Mouse (Mus musculus) hindbrain, embryonic 12.5 days (tissue): ENCODE measurements at regions not wholly inside any gene's neighbourhood (a gene's known extent, or its start where the extent isn't known, plus 50 kb on each side); places are given as distances from the start of the nearest gene placed in this dataset.

ENCODE experiments used
- ATAC-seq: fragments of 200-750 bp; cut with Nextera tagmentation; 2 replicates; pipeline ENCODE4 v1.8.0; 2017; ENCODE audit warnings: moderate TSS enrichment; ENCODE audit not compliant: low FRiP score
- H3K27ac ChIP-seq: fragments of 300-500 bp; sonication (generic); 2 replicates; pipeline ENCODE4 v1.5.1; 2016; ENCODE audit warnings: mild to moderate bottlenecking
- H3K27me3 ChIP-seq: fragments of 300-500 bp; sonication (generic); 2 replicates; pipeline ENCODE4 v1.6.1; 2016; ENCODE audit warnings: mild to moderate bottlenecking
- H3K36me3 ChIP-seq: fragments of 300-500 bp; sonication (generic); 2 replicates; pipeline ENCODE4 v1.6.1; 2016; ENCODE audit warnings: mild to moderate bottlenecking
- H3K4me1 ChIP-seq: fragments of 300-500 bp; sonication (generic); 2 replicates; pipeline ENCODE4 v1.6.1; 2016
- H3K4me2 ChIP-seq: fragments of 300-500 bp; sonication (generic); replicated peaks from 2 replicates; pipeline ENCODE4 v1.6.1; 2016; ENCODE audit warnings: mild to moderate bottlenecking
- H3K4me3 ChIP-seq: fragments of 300-500 bp; sonication (generic); 2 replicates; pipeline ENCODE4 v1.5.1; 2016; ENCODE audit warnings: mild to moderate bottlenecking
- H3K9ac ChIP-seq: fragments of 300-500 bp; sonication (generic); 2 replicates; pipeline ENCODE4 v1.6.1; 2016; ENCODE audit warnings: mild to moderate bottlenecking, moderate library complexity
- H3K9me3 ChIP-seq: fragments of 300-500 bp; sonication (generic); replicated peaks from 2 replicates; pipeline ENCODE4 v1.6.1; 2016; ENCODE audit warnings: mild to moderate bottlenecking
- WGBS: fragments of 180-500 bp; shearing (Covaris S2); methylation state at CpG from one replicate; pipeline ENCODE4 v1.1.7; 2016; 5-methylcytosine and 5-hydroxymethylcytosine counted together

- Histone ChIP-seq H3K9ac (no peak overlapping the region), H3K4me3 (no peak overlapping the region), H3K36me3 (no peaks in the 10 kb centered on the region), H3K4me2 (no peak overlapping the region), H3K9me3 (no peaks in the 10 kb centered on the region), H3K27ac (no peak overlapping the region), H3K4me1 (no peaks in the 10 kb centered on the region), H3K27me3 (no peaks in the 10 kb centered on the region)
- ATAC-seq: no peak
- 79% methylated on average over 4 of the region's 4 CpGs for WGBS
Observed at GRCm38 (mm10) chr3:37868454-37868853, 144.2 kb upstream of the Gm5148 start.

GRCm38 (mm10) chr3:37862756-37863155, 138.5 kb upstream of the Gm5148 start:
- WGBS: 87% methylated on average over 9 of the region's 9 CpGs
- Histone ChIP-seq H3K9me3 (no peaks in the 10 kb centered on the region), H3K27ac (no peak overlapping the region), H3K4me2 (no peak overlapping the region), H3K9ac (no peak overlapping the region), H3K36me3 (no peaks in the 10 kb centered on the region), H3K4me3 (no peak overlapping the region), H3K4me1 (no peaks in the 10 kb centered on the region), H3K27me3 (no peaks in the 10 kb centered on the region)
- no peak for ATAC-seq

GRCm38 (mm10) chr3:37860715-37861461, 136.6 kb upstream of the Gm5148 start:
- WGBS: 78% methylated on average over 9 of the region's 9 CpGs
- no peak overlapping the region for H3K4me2 ChIP-seq
- H3K27ac ChIP-seq: no peak overlapping the region
- H3K4me3 ChIP-seq: no peak overlapping the region
- no peak for ATAC-seq
- no peaks in the 10 kb centered on the region for H3K9me3 ChIP-seq
- H3K9ac ChIP-seq: no peak overlapping the region
- H3K4me1 ChIP-seq: no peaks in the 10 kb centered on the region
- no peaks in the 10 kb centered on the region for H3K36me3 ChIP-seq
- H3K27me3 ChIP-seq: no peaks in the 10 kb centered on the region

GRCm38 (mm10) chr3:37860034-37860714, 135.9 kb upstream of the Gm5148 start:
- no peak overlapping the region for H3K4me3 ChIP-seq
- no peak overlapping the region for H3K9ac ChIP-seq
- no peak for ATAC-seq
- H3K4me2 ChIP-seq: no peak overlapping the region
- H3K27me3 ChIP-seq: no peaks in the 10 kb centered on the region
- H3K36me3 ChIP-seq: no peaks in the 10 kb centered on the region
- no peaks in the 10 kb centered on the region for H3K9me3 ChIP-seq
- H3K27ac ChIP-seq: no peak overlapping the region
- 76% methylated on average over 13 of the region's 13 CpGs for WGBS
- no peaks in the 10 kb centered on the region for H3K4me1 ChIP-seq

- H3K4me1 ChIP-seq: no peaks in the 10 kb centered on the region
- H3K4me3 ChIP-seq: no peak overlapping the region
- no peak overlapping the region for H3K27ac ChIP-seq
- 85% methylated on average over 6 of the region's 6 CpGs for WGBS
- H3K27me3 ChIP-seq: no peaks in the 10 kb centered on the region
- no peak for ATAC-seq
- H3K9ac ChIP-seq: no peak overlapping the region
- no peaks in the 10 kb centered on the region for H3K36me3 ChIP-seq
- H3K4me2 ChIP-seq: no peak overlapping the region
- H3K9me3 ChIP-seq: no peaks in the 10 kb centered on the region
Observed at GRCm38 (mm10) chr3:37858624-37859302, 134.5 kb upstream of the Gm5148 start.

GRCm38 (mm10) chr3:37846191-37847003, 122.1 kb upstream of the Gm5148 start:
- no peak overlapping the region for H3K4me3 ChIP-seq
- no peak for ATAC-seq
- no peaks in the 10 kb centered on the region for H3K4me1 ChIP-seq
- no peaks in the 10 kb centered on the region for H3K36me3 ChIP-seq
- WGBS: 67% methylated on average over 3 of the region's 3 CpGs
- no peaks in the 10 kb centered on the region for H3K27me3 ChIP-seq
- H3K4me2 ChIP-seq: no peak overlapping the region
- H3K27ac ChIP-seq: no peak overlapping the region
- H3K9ac ChIP-seq: no peak overlapping the region
- no peaks in the 10 kb centered on the region for H3K9me3 ChIP-seq

- Histone ChIP-seq H3K36me3 (no peaks in the 10 kb centered on the region), H3K9me3 (no peaks in the 10 kb centered on the region), H3K4me3 (no peak overlapping the region), H3K27me3 (no peaks in the 10 kb centered on the region), H3K4me1 (no peaks in the 10 kb centered on the region), H3K9ac (no peak overlapping the region), H3K27ac (no peak overlapping the region), H3K4me2 (no peak overlapping the region)
- 83% methylated on average over 11 of the region's 11 CpGs for WGBS
- no peak for ATAC-seq
Observed at GRCm38 (mm10) chr3:37845313-37846023, 121.2 kb upstream of the Gm5148 start.

GRCm38 (mm10) chr3:37844731-37845312, 120.5 kb upstream of the Gm5148 start:
- H3K27me3 ChIP-seq: no peaks in the 10 kb centered on the region
- no peaks in the 10 kb centered on the region for H3K36me3 ChIP-seq
- H3K4me2 ChIP-seq: no peak overlapping the region
- H3K4me1 ChIP-seq: no peaks in the 10 kb centered on the region
- H3K27ac ChIP-seq: no peak overlapping the region
- H3K4me3 ChIP-seq: no peak overlapping the region
- no peak overlapping the region for H3K9ac ChIP-seq
- WGBS: 74% methylated on average over 8 of the region's 8 CpGs
- no peaks in the 10 kb centered on the region for H3K9me3 ChIP-seq
- no peak for ATAC-seq

GRCm38 (mm10) chr3:37842289-37842688, 118.0 kb upstream of the Gm5148 start:
- ATAC-seq: no peak
- H3K36me3 ChIP-seq: no peaks in the 10 kb centered on the region
- no peak overlapping the region for H3K4me2 ChIP-seq
- H3K4me1 ChIP-seq: no peaks in the 10 kb centered on the region
- H3K27me3 ChIP-seq: no peaks in the 10 kb centered on the region
- no peaks in the 10 kb centered on the region for H3K9me3 ChIP-seq
- WGBS: 81% methylated on average over 7 of the region's 7 CpGs
- no peak overlapping the region for H3K27ac ChIP-seq
- no peak overlapping the region for H3K9ac ChIP-seq
- no peak overlapping the region for H3K4me3 ChIP-seq

- Histone ChIP-seq H3K4me2 (no peak overlapping the region), H3K9me3 (no peaks in the 10 kb centered on the region), H3K9ac (no peak overlapping the region), H3K27me3 (no peaks in the 10 kb centered on the region), H3K36me3 (no peaks in the 10 kb centered on the region), H3K4me1 (no peaks in the 10 kb centered on the region), H3K4me3 (no peak overlapping the region), H3K27ac (no peak overlapping the region)
- ATAC-seq: no peak
- 81% methylated on average over 11 of the region's 11 CpGs for WGBS
Observed at GRCm38 (mm10) chr3:37838896-37839295, 114.6 kb upstream of the Gm5148 start.

GRCm38 (mm10) chr3:37836749-37837148, 112.5 kb upstream of the Gm5148 start:
- no peak overlapping the region for H3K9ac ChIP-seq
- H3K4me1 ChIP-seq: no peaks in the 10 kb centered on the region
- H3K27me3 ChIP-seq: no peaks in the 10 kb centered on the region
- WGBS: 78% methylated on average over 5 of the region's 5 CpGs
- no peak overlapping the region for H3K4me3 ChIP-seq
- no peaks in the 10 kb centered on the region for H3K36me3 ChIP-seq
- no peak for ATAC-seq
- no peak overlapping the region for H3K27ac ChIP-seq
- no peaks in the 10 kb centered on the region for H3K9me3 ChIP-seq
- H3K4me2 ChIP-seq: no peak overlapping the region
